ENCODE assay signal across 25 mouse cellular contexts in genomic region chr5:119806467-119806866, GRCm38 (mm10). TPM values are rescaled to one million over a fixed set of nuclear protein-coding genes. Genes with fewer than 3 reads are reported as not detected.
A peak's percentile ranks its signal among the peaks of the same experiment; 100 is the strongest.
DNase-seq lines count a peak whose midpoint lies in the region; ATAC-seq and TF ChIP-seq lines count a peak whose summit lies in the region.
"Had no signal": no experiment of that assay in that cellular context is flagged by ENCODE, and none has a peak within 500 bp of the region (broad histone marks: within the 10 kb centered on the region; RNA-seq: fewer than 3 reads in every experiment).

No protein-coding gene starts in this region.

- no peak for TF ChIP-seq CTCF in lung, postnatal 0 days (IDR thresholded peaks at IDR 0.05)

- peak overlapping the region; percentile 72; the same call in 1 of the 2 replicates for H3K4me2 ChIP-seq in heart, embryonic 15.5 days
- peak overlapping the region; percentile 55 for H3K4me2 ChIP-seq in lung, postnatal 0 days (replicated peaks; ENCODE audit: low read depth, low read length)
- H3K4me2 ChIP-seq: forebrain, embryonic 13.5 days; intestine, embryonic 15.5 days; liver, embryonic 15.5 days had no signal

- H3K4me3 ChIP-seq in heart, embryonic 15.5 days, result no peak overlapping the region
- peak overlapping the region; percentile 44; the same call in 1 of the 2 replicates for H3K4me3 ChIP-seq in lung, postnatal 0 days (ENCODE audit: low read depth, low read length)
- H3K4me3 ChIP-seq: forebrain, embryonic 13.5 days; gastrocnemius, adult 2 months; intestine, embryonic 15.5 days; liver, embryonic 15.5 days had no signal

- 0 out of 2 replicates have a peak overlapping the region, but pooled peaks have one; percentile 5 for H3K9ac ChIP-seq in heart, embryonic 15.5 days
- no peak overlapping the region for H3K9ac ChIP-seq in lung, postnatal 0 days (replicated peaks; ENCODE audit: low read depth)
- H3K9ac ChIP-seq: forebrain, embryonic 13.5 days; intestine, embryonic 15.5 days; liver, embryonic 15.5 days had no signal

- no peaks in the 10 kb centered on the region for H3K9me3 ChIP-seq in heart, embryonic 15.5 days (replicated peaks)
- H3K9me3 ChIP-seq in lung, postnatal 0 days (ENCODE audit: low read length), result no peaks in the 10 kb centered on the region
- H3K9me3 ChIP-seq: intestine, embryonic 15.5 days; liver, embryonic 15.5 days had no signal

- no peak for TF ChIP-seq EP300 in lung, postnatal 0 days (IDR thresholded peaks at IDR 0.05)

- intact Hi-C loops in heart, postnatal 14 days (cut with DNase I), result no loop called here

- no peaks in the 10 kb centered on the region for H3K36me3 ChIP-seq in heart, embryonic 15.5 days
- no peaks in the 10 kb centered on the region for H3K36me3 ChIP-seq in lung, postnatal 0 days (ENCODE audit: insufficient read depth, low read length)
- H3K36me3 ChIP-seq: intestine, embryonic 15.5 days; liver, embryonic 15.5 days had no signal

- peaks cover 81% of the 10 kb centered on the region for H3K27me3 ChIP-seq in heart, embryonic 15.5 days
- peaks cover 44% of the 10 kb centered on the region for H3K27me3 ChIP-seq in lung, postnatal 0 days (replicated peaks; ENCODE audit: insufficient read depth, low read length)

- peaks cover 22% of the 10 kb centered on the region; the same call in 1 of the 2 replicates for H3K4me1 ChIP-seq in heart, embryonic 15.5 days (replicated peaks)
- no peaks in the 10 kb centered on the region for H3K4me1 ChIP-seq in lung, postnatal 0 days (ENCODE audit: insufficient read depth, low read depth, low read length)
- H3K4me1 ChIP-seq: forebrain, embryonic 13.5 days; intestine, embryonic 15.5 days; liver, embryonic 15.5 days had no signal

- ATAC-seq in heart, embryonic 15.5 days (replicated peaks; ENCODE audit: insufficient number of reproducible peaks, insufficient read depth, low FRiP score, low read depth), result no peak
- ATAC-seq in lung, postnatal 0 days, result no peak
- ATAC-seq: activated CD4-positive, CD25-positive, alpha-beta regulatory T cell, adult 4 months; forebrain, embryonic 13.5 days; hindbrain, embryonic 16.5 days; intestine, embryonic 15.5 days had no signal

- H3K27ac ChIP-seq in heart, embryonic 15.5 days, result peak overlapping the region; percentile 50
- peak overlapping the region; percentile 88 for H3K27ac ChIP-seq in lung, postnatal 0 days (ENCODE audit: low read length)
- H3K27ac ChIP-seq: forebrain, embryonic 13.5 days; gastrocnemius, adult 2 months; intestine, embryonic 15.5 days; liver, embryonic 15.5 days; macrophage had no signal

- peak; percentile 39 for DNase-seq in embryo, embryonic 10.5 days (ENCODE audit: low spot score)
- DNase-seq in embryo, embryonic 10 days (ENCODE audit: low spot score), result no peak
- no peak for DNase-seq in heart, postnatal 14 days
- no peak for DNase-seq in lung, postnatal 0 days (ENCODE audit: low spot score)
- DNase-seq in lung, postnatal 14 days, result no peak
- DNase-seq in adrenal gland, postnatal 4 days (ENCODE audit: low spot score in 2 of 2), result no peak
- DNase-seq: adrenal gland, adult 8-10 months; cerebellum, adult 18-20 months; cerebellum, postnatal 25 days; gastrocnemius, adult 2 months; kidney, adult 8-10 months; kidney, postnatal 10 days; liver; right cerebral cortex, postnatal 4 days; thymus, postnatal 25 days had no signal

RNA-seq across cellular contexts. Expression of gene Tbx5, which starts 26.0 kb away (rescaled TPM):
- 30.1 and 33.8 TPM in 2 replicates for polyA plus RNA-seq in heart, embryonic 15.5 days (2015; fragmentation: Nextera tagmentation; extraction: Ambion mirVana)
- 10 to 100 TPM; 18.9 to 36.8 TPM for total RNA-seq in heart, postnatal 14 days (2021)
- polyA plus RNA-seq in lung, postnatal 0 days (2015; fragmentation: Nextera tagmentation; extraction: Ambion mirVana), result 25.3 and 26.7 TPM in 2 replicates
- total RNA-seq in adrenal gland, postnatal 4 days (2021), result under 1 TPM; 0.28 to 0.59 TPM
- total RNA-seq: layer of hippocampus, postnatal 14 days; midbrain, postnatal 0 days had no signal
- polyA plus RNA-seq: activated CD4-positive, CD25-positive, alpha-beta regulatory T cell, adult 4 months; frontal cortex, adult 2 months; macrophage had no signal

Comparison
In these comparisons a context has a peak if more than half of its experiments do, and no peak if none do; other contexts are left out.
1. RNA of gene Tbx5, which starts 26.0 kb away (total RNA-seq): 18.9 to 36.8 TPM in heart, postnatal 14 days; 0.28 to 0.59 TPM in adrenal gland, postnatal 4 days; every median in the first group is over 10 times any median in the second.